Mouse (Mus musculus) CH12.LX (cell line): ENCODE data around the gene Vsig2. TPM values are rescaled to one million over a fixed set of nuclear protein-coding genes. Genes with fewer than 3 reads are reported as not detected.

Experiments used
- DNase-seq: peaks from one replicate; pipeline ENCODE4 v3.0.0-alpha.2; 2013; ENCODE audit errors: extremely low read depth
- H3K27ac ChIP-seq: 2 replicates; pipeline ENCODE4 v1.5.1; 2012; ENCODE audit warnings: low read depth, mild to moderate bottlenecking, control low read depth, moderate library complexity; ENCODE audit not compliant: insufficient read depth
- H3K27me3 ChIP-seq: replicated peaks from 2 replicates; pipeline ENCODE3; 2012; ENCODE audit warnings: inconsistent platforms
- H3K36me3 ChIP-seq, 2 experiments: replicated peaks in 1 of 2; 2 replicates each; pipeline versions ENCODE3 to v1.6.1; 2012; ENCODE audit warnings: inconsistent platforms in 1 of 2, low read length in 1 of 2, mild to moderate bottlenecking in 1 of 2, mixed read lengths in 1 of 2, moderate library complexity in 1 of 2; ENCODE audit not compliant: control insufficient read depth in 1 of 2, insufficient read depth in 1 of 2
- H3K4me1 ChIP-seq, 2 experiments: 2 replicates each; pipeline ENCODE4 v1.6.1; 2012; ENCODE audit warnings: inconsistent platforms in 1 of 2, moderate library complexity in 1 of 2; ENCODE audit not compliant: insufficient read depth in 2 of 2, control insufficient read depth in 1 of 2
- H3K4me2 ChIP-seq: 2 replicates; pipeline ENCODE4 v1.6.1; 2012; ENCODE audit warnings: low read depth, mild to moderate bottlenecking, control low read depth; ENCODE audit not compliant: poor library complexity, insufficient read depth, severe bottlenecking
- H3K4me3 ChIP-seq, 3 experiments: fragments of 150-350 bp in 1 of 3; sonication (generic) in 1 of 3; replicated peaks in 1 of 3; 2 replicates each; pipeline versions ENCODE3 to v1.5.1; 2011 to 2012; ENCODE audit warnings: low read depth in 2 of 3, low read length in 2 of 3, mild to moderate bottlenecking in 2 of 3, moderate library complexity in 2 of 3, control low read depth in 1 of 3, improper control_type of control experiment in 1 of 3, inconsistent platforms in 1 of 3, mixed read lengths in 1 of 3; ENCODE audit not compliant: poor library complexity in 1 of 3
- H3K79me2 ChIP-seq: replicated peaks from 2 replicates; pipeline ENCODE4 v1.6.1; 2012; ENCODE audit warnings: mild to moderate bottlenecking, moderate library complexity; ENCODE audit not compliant: control insufficient read depth, poor library complexity, insufficient read depth, severe bottlenecking; ENCODE audit errors: extremely low read depth
- H3K9ac ChIP-seq: 2 replicates; pipeline ENCODE4 v1.6.1; 2012; ENCODE audit warnings: low read depth, mild to moderate bottlenecking, control low read depth, moderate library complexity; ENCODE audit not compliant: insufficient read depth
- H3K9me3 ChIP-seq: replicated peaks from 2 replicates; pipeline ENCODE3; 2012; ENCODE audit warnings: low read length, inconsistent platforms, mixed read lengths
- CHD1 ChIP-seq: IDR thresholded peaks from 2 replicates; pipeline ENCODE4 v1.6.1; 2012; ENCODE audit warnings: low read depth, low read length, improper control_type of control experiment, inconsistent platforms
- CTCF ChIP-seq, 2 experiments: IDR thresholded peaks in 1 of 2; conservative IDR thresholded peaks in 1 of 2; 2 replicates each; pipeline ENCODE4 v1.5.1; 2011 to 2012; ENCODE audit warnings: low read depth in 2 of 2, low read length in 2 of 2, improper control_type of control experiment in 1 of 2, inconsistent platforms in 1 of 2, mild to moderate bottlenecking in 1 of 2, moderate library complexity in 1 of 2
- E2F4 ChIP-seq: IDR thresholded peaks from 2 replicates; pipeline ENCODE4 v1.6.1; 2011; ENCODE audit warnings: low read depth, low read length, improper control_type of control experiment; ENCODE audit not compliant: insufficient replicate concordance
- ELF1 ChIP-seq: IDR thresholded peaks from 2 replicates; pipeline ENCODE4 v1.6.1; 2014; ENCODE audit warnings: low read depth, mild to moderate bottlenecking, inconsistent platforms, low read length, improper control_type of control experiment
- EP300 ChIP-seq: IDR thresholded peaks from 2 replicates; pipeline ENCODE4 v1.6.1; 2011; ENCODE audit warnings: low read length, improper control_type of control experiment
- GABPA ChIP-seq: IDR thresholded peaks from 2 replicates; pipeline ENCODE4 v1.6.1; 2012; ENCODE audit warnings: low read depth, low read length, improper control_type of control experiment, inconsistent platforms; ENCODE audit not compliant: insufficient replicate concordance
- HCFC1 ChIP-seq: IDR thresholded peaks from 2 replicates; pipeline ENCODE4 v1.6.1; 2012; ENCODE audit warnings: low read depth, mild to moderate bottlenecking, inconsistent platforms, low read length, improper control_type of control experiment
- MAFK ChIP-seq: IDR thresholded peaks from 2 replicates; pipeline ENCODE4 v1.6.1; 2011; ENCODE audit warnings: low read length, improper control_type of control experiment; ENCODE audit not compliant: insufficient replicate concordance
- MEF2A ChIP-seq: IDR thresholded peaks from 2 replicates; pipeline ENCODE4 v1.6.1; 2014; ENCODE audit warnings: low read depth, mild to moderate bottlenecking, inconsistent platforms, low read length, improper control_type of control experiment, borderline replicate concordance
- NELFE ChIP-seq: IDR thresholded peaks from 2 replicates; pipeline ENCODE4 v1.6.1; 2011; ENCODE audit warnings: low read depth, low read length, improper control_type of control experiment
- NRF1 ChIP-seq: IDR thresholded peaks from 2 replicates; pipeline ENCODE4 v1.6.1; 2014; ENCODE audit warnings: low read depth, mild to moderate bottlenecking, inconsistent platforms, low read length, improper control_type of control experiment, moderate library complexity
- PAX5 ChIP-seq: IDR thresholded peaks from 2 replicates; pipeline ENCODE4 v1.6.1; 2012; ENCODE audit warnings: low read length, inconsistent platforms, mixed read lengths
- POLR2A ChIP-seq: IDR thresholded peaks from 2 replicates; pipeline ENCODE4 v1.6.1; 2011; ENCODE audit warnings: low read depth, mild to moderate bottlenecking, improper control_type of control experiment, low read length
- RAD21 ChIP-seq: IDR thresholded peaks from 2 replicates; pipeline ENCODE4 v1.6.1; 2011; ENCODE audit warnings: low read depth, mild to moderate bottlenecking, low read length, improper control_type of control experiment, moderate library complexity
- TBP ChIP-seq: conservative IDR thresholded peaks from 2 replicates; pipeline ENCODE4 v1.6.1; 2011; ENCODE audit warnings: low read depth, low read length, improper control_type of control experiment
- ZKSCAN1 ChIP-seq: IDR thresholded peaks from 2 replicates; pipeline ENCODE4 v1.6.1; 2012; ENCODE audit warnings: low read depth, inconsistent platforms, low read length, improper control_type of control experiment, borderline replicate concordance
- ZMIZ1 ChIP-seq: IDR thresholded peaks from 2 replicates; pipeline ENCODE4 v1.6.1; 2012; ENCODE audit warnings: low read depth, mild to moderate bottlenecking, inconsistent platforms, low read length, improper control_type of control experiment
- ZNF384 ChIP-seq: IDR thresholded peaks from 2 replicates; pipeline ENCODE4 v1.6.1; 2012; ENCODE audit warnings: low read depth, low read length, improper control_type of control experiment, inconsistent platforms
- dilution Hi-C: fragments of 300-500 bp; cut with MboI; formaldehyde crosslinking; loops from 2 replicates; pipeline ENCODE4 v1.14.3; 2020; ENCODE audit warnings: low sequenced_read_pairs; ENCODE audit not compliant: extremely low pct_unique_long_range_greater_than_20kb, extremely low pct_ligation_motif_present
- in situ Hi-C: fragments of 300-500 bp; cut with MboI; formaldehyde crosslinking; loops from 3 replicates; pipeline ENCODE4 v1.14.3; 2019; ENCODE audit warnings: low sequenced_read_pairs, low pct_ligation_motif_present, low pct_unique_long_range_greater_than_20kb, mixed read lengths
- polyA plus RNA-seq: library from polyadenylated mRNA; unstranded; fragments of >175 nt; gene quantifications from 2 replicates; pipeline ENCODE4 v1.2.1, GENCODE M21; 2012; ENCODE audit warnings: low read depth; ENCODE audit not compliant: insufficient read length
- total RNA-seq, 2 experiments: library from RNA; depleted of rRNA; stranded (reverse); fragments of 300-350 nt in 1 of 2; fragments of >200 nt in 1 of 2; gene quantifications; 2 replicates each; pipeline ENCODE4 v1.2.3; 2012 to 2014

Vsig2 gene
- total and polyA plus RNA-seq, 3 experiments: not detected

DNA sequence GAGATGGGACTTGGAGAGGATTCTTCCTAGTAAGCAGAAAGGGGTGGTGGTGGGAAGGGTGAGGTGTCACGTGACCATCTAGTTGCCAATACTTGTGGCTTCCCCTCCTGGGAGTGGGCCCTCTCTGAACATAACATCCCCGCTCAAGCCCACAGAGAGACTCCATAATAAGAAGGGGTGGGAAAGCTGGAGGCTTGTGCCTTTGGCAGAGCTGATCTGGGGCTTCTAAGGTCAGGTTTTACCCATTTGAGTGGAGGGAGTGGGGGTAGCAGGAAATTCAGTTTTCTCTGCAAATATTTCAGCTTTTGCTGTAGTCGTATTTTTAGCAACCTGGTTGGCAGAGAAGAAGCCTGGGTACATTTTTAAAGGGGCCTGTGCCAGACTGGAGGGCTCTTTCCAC lies 17.3 kb downstream of the Vsig2 start:
- H3K4me1 ChIP-seq: peaks cover 6 to 48% of the 10 kb centered on the region in 2 experiments
- H3K27me3 ChIP-seq: peaks cover 20% of the 10 kb centered on the region
- no peak for DNase-seq
- H3K4me2 ChIP-seq: no peak overlapping the region
- in situ Hi-C loops: no loop called here
- TF ChIP-seq ELF1 (no peak), CTCF (conservative IDR thresholded peaks at IDR 0.05 in 1 of 2, IDR thresholded peaks at IDR 0.05 in 1 of 2; ENCODE audit: low read depth in 2 of 2, low read length in 2 of 2) (no peak), TBP (no peak), PAX5 (no peak), CHD1 (no peak), MEF2A (no peak), GABPA (no peak), POLR2A (no peak), RAD21 (no peak), HCFC1 (no peak), ZKSCAN1 (no peak)
- H3K9me3 ChIP-seq: no peaks in the 10 kb centered on the region
- dilution Hi-C loops: no loop called here
- H3K27ac ChIP-seq: no peak overlapping the region
- H3K79me2 ChIP-seq: no peaks in the 10 kb centered on the region
- H3K9ac ChIP-seq: no peak overlapping the region
- no peaks in the 10 kb centered on the region for H3K36me3 ChIP-seq
- H3K4me3 ChIP-seq: no peak overlapping the region

- no peaks in the 10 kb centered on the region for H3K9me3 ChIP-seq
- no peaks in the 10 kb centered on the region for H3K27me3 ChIP-seq
- no peak overlapping the region for H3K9ac ChIP-seq
- dilution Hi-C loops: no loop called here
- H3K27ac ChIP-seq: no peak overlapping the region
- H3K36me3 ChIP-seq: no peaks in the 10 kb centered on the region
- H3K4me2 ChIP-seq: no peak overlapping the region
- H3K79me2 ChIP-seq: no peaks in the 10 kb centered on the region
- TF ChIP-seq EP300 (no peak), CHD1 (no peak), ZNF384 (0 out of 2 replicates have a peak, but pooled peaks have one; percentile 28)
- TF ChIP-seq, all 38 proteins: peak for 1
- in situ Hi-C loops: no loop called here
- no peak overlapping the region for H3K4me3 ChIP-seq
- no peak for DNase-seq
- peaks cover 0 to 11% of the 10 kb centered on the region in 2 experiments; a peak in 2 of 4 replicates for H3K4me1 ChIP-seq
Measured at GRCm38 (mm10) chr9:37560617-37561016, 21.6 kb downstream of the Vsig2 start.

GRCm38 (mm10) chr9:37563805-37564204 lies 24.8 kb downstream of the Vsig2 start:
- in situ Hi-C loops (no loop called here), dilution Hi-C loops (no loop called here)
- no peaks in the 10 kb centered on the region for H3K36me3 ChIP-seq
- peaks cover 0 to 14% of the 10 kb centered on the region in 2 experiments; a peak in 2 of 4 replicates for H3K4me1 ChIP-seq
- no peak overlapping the region for H3K9ac ChIP-seq
- no peaks in the 10 kb centered on the region for H3K9me3 ChIP-seq
- no peak overlapping the region for H3K4me2 ChIP-seq
- TF ChIP-seq HCFC1 (no peak), ZMIZ1 (no peak), NRF1 (no peak), E2F4 (no peak), NELFE (no peak), MAFK (no peak)
- DNase-seq: no peak
- H3K79me2 ChIP-seq: no peaks in the 10 kb centered on the region
- H3K4me3 ChIP-seq: no peak overlapping the region
- no peak overlapping the region for H3K27ac ChIP-seq
- H3K27me3 ChIP-seq: no peaks in the 10 kb centered on the region
